Mouse (Mus musculus): ENCODE results near the gene Atp1b1. TPM values are rescaled to one million over a fixed set of nuclear protein-coding genes. Genes with fewer than 3 reads are reported as not detected.

The Atp1b1 gene
- total and polyA plus RNA-seq, 3 experiments: 0.23 to 0.43 TPM; not detected in 1

GRCm38 (mm10) chr1:164408655-164409054 is 49.5 kb downstream of the Atp1b1 start:
- Histone ChIP-seq H3K9me3 (replicated peaks; ENCODE audit: insufficient read depth, low read length) (no peaks in the 10 kb centered on the region), H3K4me1 (ENCODE audit: control insufficient read depth in 1 of 2, insufficient read depth in 2 of 2, low read length in 2 of 2) (0 out of 4 replicates have a peak, but pooled peaks cover 0 to 3% of the 10 kb centered on the region in 2 experiments), H3K79me2 (ENCODE audit: control insufficient read depth, insufficient read depth, low read length, poor library complexity) (no peaks in the 10 kb centered on the region), H3K9ac (ENCODE audit: control insufficient read depth, low read depth, low read length, poor library complexity, severe bottlenecking) (no peak overlapping the region), H3K4me3 (ENCODE audit: control insufficient read depth in 1 of 2, insufficient read depth in 1 of 2, low read depth in 2 of 2, low read length in 2 of 2) (no peak overlapping the region), H3K27ac (ENCODE audit: control insufficient read depth, low read depth, low read length) (no peak overlapping the region), H3K27me3 (ENCODE audit: control insufficient read depth in 1 of 2, insufficient read depth in 2 of 2, low read length in 2 of 2) (no peaks in the 10 kb centered on the region), H3K36me3 (ENCODE audit: control insufficient read depth in 1 of 2, insufficient read depth in 2 of 2, low read length in 2 of 2) (no peaks in the 10 kb centered on the region)
- TF ChIP-seq MAX (IDR thresholded peaks at IDR 0.05; ENCODE audit: low read length) (no peak), UBTF (IDR thresholded peaks at IDR 0.05; ENCODE audit: borderline replicate concordance, insufficient read depth, low read depth, low read length) (no peak), POLR2AphosphoS2 (IDR thresholded peaks at IDR 0.05; ENCODE audit: low read length) (no peak), TCF12 (IDR thresholded peaks at IDR 0.05; ENCODE audit: low read depth, low read length) (no peak), NELFE (IDR thresholded peaks at IDR 0.05; ENCODE audit: low read depth, low read length) (no peak), KAT2A (conservative IDR thresholded peaks at IDR 0.05; ENCODE audit: low read depth, low read length) (no peak), RCOR1 (IDR thresholded peaks at IDR 0.05; ENCODE audit: low read depth, low read length) (no peak), ZKSCAN1 (IDR thresholded peaks at IDR 0.05; ENCODE audit: low read depth, low read length) (no peak), TAL1 (IDR thresholded peaks at IDR 0.05; ENCODE audit: low read length) (no peak), CTCF (IDR thresholded peaks at IDR 0.05 in 2 of 3, conservative IDR thresholded peaks at IDR 0.05 in 1 of 3; ENCODE audit: control insufficient read depth in 1 of 3, insufficient read depth in 1 of 3, low read depth in 2 of 3, low read length in 3 of 3, poor library complexity in 1 of 3, severe bottlenecking in 1 of 3) (no peak), GATA1 (IDR thresholded peaks at IDR 0.05; ENCODE audit: low read depth, low read length) (no peak), HCFC1 (IDR thresholded peaks at IDR 0.05; ENCODE audit: low read depth, low read length) (no peak), MXI1 (IDR thresholded peaks at IDR 0.05; ENCODE audit: low read depth, low read length) (no peak), NRF1 (IDR thresholded peaks at IDR 0.05; ENCODE audit: insufficient read depth, low read depth, low read length, poor library complexity, severe bottlenecking) (no peak)
- no peak for DNase-seq (ENCODE audit: low read depth, low spot score)

DNA sequence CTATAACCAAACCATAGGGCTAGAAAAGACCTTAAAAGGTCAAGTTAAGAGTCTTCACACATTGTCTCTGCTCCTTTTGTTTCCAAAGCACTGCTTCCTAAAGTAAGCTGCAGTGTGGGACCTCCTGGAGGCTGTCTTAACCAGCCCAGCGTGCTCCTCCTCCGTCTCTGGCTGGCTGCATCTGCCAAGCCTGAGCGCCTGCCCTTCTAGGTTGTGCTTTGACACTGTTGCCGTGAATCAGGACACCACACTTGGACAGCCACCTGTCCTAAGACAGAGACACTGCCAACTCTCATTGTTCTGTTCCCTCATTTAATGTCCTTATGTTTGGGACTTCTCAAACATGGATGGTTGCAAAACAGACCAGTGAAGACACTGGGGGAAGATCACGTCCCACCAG is 51.6 kb downstream of the Atp1b1 start:
- no peak for DNase-seq (ENCODE audit: low read depth, low spot score)
- TF ChIP-seq ETS1 (IDR thresholded peaks at IDR 0.05; ENCODE audit: low read depth, low read length) (no peak), HCFC1 (IDR thresholded peaks at IDR 0.05; ENCODE audit: low read depth, low read length) (no peak), POLR2A (IDR thresholded peaks at IDR 0.05; ENCODE audit: control insufficient read depth in 1 of 2, insufficient read depth in 1 of 2, low read depth in 1 of 2, low read length in 2 of 2, poor library complexity in 1 of 2) (no peak), KAT2A (conservative IDR thresholded peaks at IDR 0.05; ENCODE audit: low read depth, low read length) (no peak), ELF1 (IDR thresholded peaks at IDR 0.05; ENCODE audit: low read depth, low read length) (no peak), CHD2 (IDR thresholded peaks at IDR 0.05; ENCODE audit: low read length) (no peak), POLR2AphosphoS5 (IDR thresholded peaks at IDR 0.05; ENCODE audit: borderline replicate concordance, low read depth, low read length) (no peak), TBP (IDR thresholded peaks at IDR 0.05; ENCODE audit: low read depth, low read length) (no peak), MAFK (IDR thresholded peaks at IDR 0.05; ENCODE audit: borderline replicate concordance, low read depth, low read length) (no peak), CHD1 (IDR thresholded peaks at IDR 0.05; ENCODE audit: low read depth, low read length) (no peak)
- H3K27ac ChIP-seq (ENCODE audit: control insufficient read depth, low read depth, low read length): no peak overlapping the region
- no peaks in the 10 kb centered on the region for H3K27me3 ChIP-seq (ENCODE audit: control insufficient read depth in 1 of 2, insufficient read depth in 2 of 2, low read length in 2 of 2)
- H3K4me3 ChIP-seq (ENCODE audit: control insufficient read depth in 1 of 2, insufficient read depth in 1 of 2, low read depth in 2 of 2, low read length in 2 of 2): no peak overlapping the region
- H3K36me3 ChIP-seq (ENCODE audit: control insufficient read depth in 1 of 2, insufficient read depth in 2 of 2, low read length in 2 of 2): no peaks in the 10 kb centered on the region
- no peaks in the 10 kb centered on the region for H3K79me2 ChIP-seq (ENCODE audit: control insufficient read depth, insufficient read depth, low read length, poor library complexity)
- H3K9ac ChIP-seq (ENCODE audit: control insufficient read depth, low read depth, low read length, poor library complexity, severe bottlenecking): no peak overlapping the region
- no peaks in the 10 kb centered on the region for H3K9me3 ChIP-seq (replicated peaks; ENCODE audit: insufficient read depth, low read length)
- H3K4me1 ChIP-seq (ENCODE audit: control insufficient read depth in 1 of 2, insufficient read depth in 2 of 2, low read length in 2 of 2): no peaks in the 10 kb centered on the region

All from MEL (cell line).